Mouse (Mus musculus) midbrain, embryonic 11.5 days (tissue): Measurements from ENCODE around the gene Tnnt3. TPM values are rescaled to one million over a fixed set of nuclear protein-coding genes. Genes with fewer than 3 reads are reported as not detected.

Source experiments
- ATAC-seq: fragments of 200-750 bp; cut with Nextera tagmentation; 2 replicates; pipeline ENCODE4 v1.8.0; 2017; ENCODE audit warnings: moderate TSS enrichment, moderate library complexity; ENCODE audit not compliant: low FRiP score
- DNase-seq: peaks from one replicate; pipeline ENCODE4 v3.0.0; 2015; ENCODE audit warnings: low spot score; ENCODE audit errors: missing footprints
- H3K27ac ChIP-seq: fragments of 300-500 bp; sonication (generic); 2 replicates; pipeline ENCODE4 v1.5.1; 2014; ENCODE audit warnings: low read depth, low read length
- H3K27me3 ChIP-seq: fragments of 300-500 bp; sonication (generic); 2 replicates; pipeline ENCODE4 v1.6.1; 2014; ENCODE audit warnings: mild to moderate bottlenecking, low read length, moderate library complexity, mixed read lengths; ENCODE audit not compliant: control insufficient read depth, insufficient read depth
- H3K36me3 ChIP-seq: fragments of 300-500 bp; sonication (generic); 2 replicates; pipeline ENCODE4 v1.6.1; 2014; ENCODE audit warnings: mild to moderate bottlenecking, low read length, moderate library complexity, mixed read lengths; ENCODE audit not compliant: control insufficient read depth, insufficient read depth
- H3K4me1 ChIP-seq: fragments of 300-500 bp; sonication (generic); 2 replicates; pipeline ENCODE4 v1.6.1; 2014; ENCODE audit warnings: low read length; ENCODE audit not compliant: control insufficient read depth, insufficient read depth
- H3K4me2 ChIP-seq: fragments of 300-500 bp; sonication (generic); 2 replicates; pipeline ENCODE4 v1.6.1; 2014; ENCODE audit warnings: mild to moderate bottlenecking, moderate library complexity
- H3K4me3 ChIP-seq: fragments of 300-500 bp; sonication (generic); 2 replicates; pipeline ENCODE4 v1.5.1; 2014; ENCODE audit warnings: low read depth, low read length
- H3K9ac ChIP-seq: fragments of 300-500 bp; sonication (generic); 2 replicates; pipeline ENCODE4 v1.6.1; 2014; ENCODE audit warnings: low read length
- H3K9me3 ChIP-seq: fragments of 300-500 bp; sonication (generic); 2 replicates; pipeline ENCODE4 v1.6.1; 2016; ENCODE audit warnings: low read length; ENCODE audit not compliant: control insufficient read depth
- WGBS: fragments of 180-500 bp; shearing (Covaris S2); extraction: QIAGEN DNeasy Blood & Tissue Kit; methylation state at CpG from one replicate; pipeline ENCODE4 v1.1.7; 2014; 5-methylcytosine and 5-hydroxymethylcytosine counted together
- polyA plus RNA-seq: library from polyadenylated mRNA; unstranded; fragments of >200 nt; fragmentation: Nextera tagmentation; extraction: Ambion mirVana; gene quantifications from 2 replicates; pipeline ENCODE4 v1.2.1, GENCODE M21; 2014

The Tnnt3 gene
- polyA plus RNA-seq, 1 experiment from 2014 or later, result 2.0 TPM

DNA sequence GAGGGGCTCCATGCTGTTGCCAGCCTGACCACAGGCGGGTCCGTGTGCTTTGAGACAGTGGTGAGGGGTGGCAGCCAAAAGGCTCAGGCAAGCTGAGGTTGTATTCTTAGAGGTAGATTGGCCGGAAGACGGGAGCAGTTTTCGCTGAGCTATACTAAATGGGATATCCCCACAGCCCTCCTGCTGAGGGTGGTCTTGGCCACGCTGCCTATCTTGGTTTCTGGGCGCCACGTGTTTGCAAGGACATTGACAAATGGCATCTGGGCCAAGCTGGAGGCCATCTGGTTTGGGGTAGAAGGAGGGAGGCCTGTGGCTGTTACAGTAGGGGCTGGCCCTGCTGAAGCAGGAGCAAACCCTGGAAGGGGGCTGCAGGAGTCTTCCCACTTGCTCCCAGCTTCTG is 5.1 kb upstream of the Tnnt3 start:
- no peaks in the 10 kb centered on the region for H3K27me3 ChIP-seq
- H3K36me3 ChIP-seq, result no peaks in the 10 kb centered on the region
- no peak overlapping the region for H3K9ac ChIP-seq
- no peak for ATAC-seq
- no peak overlapping the region for H3K27ac ChIP-seq
- DNase-seq, result no peak
- no peaks in the 10 kb centered on the region for H3K9me3 ChIP-seq
- H3K4me2 ChIP-seq, result no peak overlapping the region
- H3K4me3 ChIP-seq, result no peak overlapping the region
- WGBS, result 90% methylated on average over 8 of the region's 8 CpGs
- no peaks in the 10 kb centered on the region for H3K4me1 ChIP-seq

DNA sequence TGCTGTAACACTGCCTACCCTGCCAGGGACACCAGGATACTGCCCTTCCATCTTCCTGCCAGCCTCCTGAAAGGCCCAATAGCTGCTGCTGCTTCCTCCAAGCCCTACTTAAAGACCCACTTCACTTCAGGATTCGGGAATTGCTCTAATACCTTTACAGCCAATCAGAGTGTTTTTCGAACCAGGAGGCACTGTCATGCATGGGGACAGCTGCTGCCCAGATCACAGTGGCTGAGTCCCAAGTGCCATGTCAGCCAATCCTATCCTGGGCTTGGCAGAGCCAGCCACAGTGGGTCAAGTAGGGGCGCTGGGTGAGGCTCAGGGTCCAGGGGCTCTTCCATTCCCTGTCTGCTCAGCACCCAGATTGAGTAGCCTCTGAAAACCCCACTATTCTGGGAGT is 2.5 kb upstream of the Tnnt3 start:
- Histone ChIP-seq H3K36me3 (no peaks in the 10 kb centered on the region), H3K27me3 (no peaks in the 10 kb centered on the region), H3K4me1 (no peaks in the 10 kb centered on the region), H3K9me3 (no peaks in the 10 kb centered on the region), H3K9ac (no peak overlapping the region), H3K4me3 (no peak overlapping the region), H3K27ac (no peak overlapping the region), H3K4me2 (no peak overlapping the region)
- ATAC-seq (no peak), DNase-seq (no peak)
- WGBS, result 82% methylated on average over 3 of the region's 3 CpGs

DNA sequence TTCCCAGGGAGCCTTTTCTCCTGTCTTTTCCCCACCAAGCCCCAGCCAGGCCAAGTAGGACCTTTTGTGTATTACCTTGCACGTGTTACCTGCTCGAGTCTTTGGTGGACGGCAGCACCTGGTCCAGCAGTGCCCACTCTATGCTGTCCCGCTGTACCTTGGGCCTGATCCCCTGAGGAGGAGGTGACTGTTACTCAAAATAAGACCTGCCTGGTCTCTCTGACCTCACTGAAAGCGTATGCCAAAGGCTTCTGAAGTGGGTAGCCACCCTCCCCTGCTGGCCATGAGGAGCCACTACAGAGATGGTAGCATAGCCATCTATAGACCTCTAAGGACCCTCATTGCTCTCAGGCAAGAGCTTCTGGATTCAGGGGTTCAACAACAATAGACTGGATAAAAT is 1.8 kb upstream of the Tnnt3 start:
- H3K27me3 ChIP-seq, result no peaks in the 10 kb centered on the region
- DNase-seq (no peak), ATAC-seq (no peak)
- H3K4me2 ChIP-seq, result no peak overlapping the region
- no peak overlapping the region for H3K27ac ChIP-seq
- no peaks in the 10 kb centered on the region for H3K4me1 ChIP-seq
- no peaks in the 10 kb centered on the region for H3K9me3 ChIP-seq
- H3K36me3 ChIP-seq, result no peaks in the 10 kb centered on the region
- H3K4me3 ChIP-seq, result no peak overlapping the region
- no peak overlapping the region for H3K9ac ChIP-seq
- WGBS, result 77% methylated on average over 5 of the region's 5 CpGs

DNA sequence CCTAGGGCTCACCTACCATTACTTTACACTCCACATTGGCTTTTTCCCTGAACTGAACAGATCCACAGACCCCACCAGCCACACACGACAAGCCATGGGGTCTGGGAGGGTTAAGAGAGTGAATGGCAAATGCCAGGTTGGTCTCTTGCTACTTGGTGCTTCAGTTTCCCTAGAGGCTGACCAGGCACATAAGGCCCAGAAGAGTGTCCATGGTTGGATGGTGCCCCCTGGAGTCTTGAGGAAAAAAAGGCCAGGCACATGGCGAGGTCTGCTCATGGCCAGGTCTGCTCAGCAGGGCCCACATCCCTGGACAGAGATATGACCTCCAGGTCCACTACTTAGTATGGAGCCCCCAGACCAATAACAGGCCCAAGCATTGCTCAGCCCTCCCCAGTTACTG is 861 bp upstream of the Tnnt3 start:
- DNase-seq (no peak), ATAC-seq (no peak)
- Histone ChIP-seq H3K9me3 (no peaks in the 10 kb centered on the region), H3K4me2 (no peak overlapping the region), H3K27me3 (no peaks in the 10 kb centered on the region), H3K4me3 (no peak overlapping the region), H3K4me1 (no peaks in the 10 kb centered on the region), H3K36me3 (no peaks in the 10 kb centered on the region), H3K27ac (no peak overlapping the region), H3K9ac (no peak overlapping the region)
- WGBS, result 93% methylated on average over 2 of the region's 2 CpGs

DNA sequence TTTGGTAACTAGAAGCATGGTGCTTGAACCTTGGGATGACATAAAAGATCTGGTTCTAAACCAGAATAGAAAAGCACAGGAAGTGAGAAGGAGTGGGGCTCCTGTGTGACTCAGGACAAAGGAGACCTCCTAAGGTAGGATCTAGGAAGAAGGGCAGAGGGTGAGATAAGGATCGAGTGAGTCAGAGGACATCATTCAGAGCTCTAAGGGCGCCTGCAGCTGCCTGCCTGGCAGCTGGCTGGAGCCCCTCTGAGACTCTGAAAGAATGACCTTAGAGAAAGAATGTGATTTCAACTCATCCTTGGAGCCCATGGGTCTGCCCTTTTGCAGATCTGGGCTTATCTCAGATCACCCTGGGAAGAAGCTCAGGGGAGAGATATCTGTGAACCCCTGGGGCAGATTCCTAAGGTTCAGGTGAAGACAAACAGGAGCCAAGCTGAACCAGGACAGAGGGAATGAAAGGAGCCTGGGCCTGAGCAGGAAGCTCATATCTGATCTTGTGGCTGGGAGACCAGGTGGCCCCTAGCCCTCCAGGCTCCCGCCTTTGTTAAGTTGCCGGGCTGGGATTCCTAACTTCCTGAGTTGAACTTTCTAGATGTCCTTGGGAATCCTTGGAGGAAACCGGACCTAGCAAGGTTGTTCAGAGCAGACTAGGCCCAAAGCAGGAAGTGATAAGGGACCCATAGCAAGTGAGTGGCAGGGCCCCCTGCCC is 530 bp downstream of the Tnnt3 start:
- H3K4me1 ChIP-seq, result no peaks in the 10 kb centered on the region
- no peaks in the 10 kb centered on the region for H3K36me3 ChIP-seq
- H3K4me2 ChIP-seq, result no peak overlapping the region
- H3K9me3 ChIP-seq, result no peaks in the 10 kb centered on the region
- no peaks in the 10 kb centered on the region for H3K27me3 ChIP-seq
- ATAC-seq (no peak), DNase-seq (no peak)
- H3K27ac ChIP-seq, result no peak overlapping the region
- no peak overlapping the region for H3K9ac ChIP-seq
- 77% methylated on average over 5 of the region's 5 CpGs for WGBS
- no peak overlapping the region for H3K4me3 ChIP-seq

DNA sequence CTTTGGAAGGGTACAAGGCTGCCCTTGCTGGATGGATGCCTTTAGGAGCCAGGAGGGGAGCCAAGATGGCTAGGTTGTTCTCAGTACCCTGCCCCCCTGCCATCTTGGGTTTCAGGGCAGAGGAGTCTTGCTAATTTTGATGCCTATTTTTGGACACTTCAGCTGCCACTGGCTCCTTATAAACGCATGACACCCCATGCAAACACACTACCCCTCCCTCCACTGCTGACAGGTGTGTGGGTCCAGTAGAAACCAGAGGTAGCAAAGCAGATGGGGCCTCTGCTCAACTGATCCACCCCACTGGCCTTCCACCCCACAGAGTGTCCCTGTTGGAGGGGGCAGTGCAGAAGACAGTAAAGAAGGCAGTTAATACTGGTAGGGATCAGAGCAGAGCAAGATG is 1.4 kb downstream of the Tnnt3 start:
- WGBS, result 96% methylated on average over 1 of the region's 1 CpGs
- ATAC-seq, result no peak
- Histone ChIP-seq H3K9ac (no peak overlapping the region), H3K27ac (no peak overlapping the region), H3K4me1 (no peaks in the 10 kb centered on the region), H3K4me3 (no peak overlapping the region), H3K27me3 (no peaks in the 10 kb centered on the region), H3K4me2 (no peak overlapping the region), H3K36me3 (no peaks in the 10 kb centered on the region), H3K9me3 (no peaks in the 10 kb centered on the region)
- DNase-seq, result no peak

DNA sequence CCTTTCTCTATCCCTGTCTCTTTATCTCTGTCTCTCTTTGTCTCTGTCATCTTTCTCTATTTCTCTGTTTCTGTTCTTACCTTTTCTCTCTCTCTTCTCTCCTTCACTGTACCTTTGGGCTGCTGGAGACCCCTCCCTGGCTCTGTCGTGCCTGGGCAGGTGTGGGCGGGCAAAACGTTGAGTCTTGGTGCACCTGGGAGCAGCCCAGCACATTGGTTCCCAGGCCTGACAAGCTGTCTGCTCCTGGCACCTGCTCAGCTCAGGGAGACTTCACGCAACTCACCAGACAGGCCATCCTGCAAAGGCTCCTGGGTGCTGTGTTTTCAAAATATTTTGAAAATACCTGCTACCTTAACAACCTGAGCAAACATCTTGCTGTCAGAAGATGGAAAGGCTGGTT is 4.6 kb downstream of the Tnnt3 start:
- peaks cover 15% of the 10 kb centered on the region for H3K4me1 ChIP-seq
- no peaks in the 10 kb centered on the region for H3K36me3 ChIP-seq
- no peak overlapping the region for H3K27ac ChIP-seq
- no peak overlapping the region for H3K9ac ChIP-seq
- H3K4me2 ChIP-seq, result no peak overlapping the region
- WGBS, result 79% methylated on average over 4 of the region's 4 CpGs
- no peak for DNase-seq
- ATAC-seq, result no peak
- H3K9me3 ChIP-seq, result no peaks in the 10 kb centered on the region
- no peaks in the 10 kb centered on the region for H3K27me3 ChIP-seq
- H3K4me3 ChIP-seq, result no peak overlapping the region

DNA sequence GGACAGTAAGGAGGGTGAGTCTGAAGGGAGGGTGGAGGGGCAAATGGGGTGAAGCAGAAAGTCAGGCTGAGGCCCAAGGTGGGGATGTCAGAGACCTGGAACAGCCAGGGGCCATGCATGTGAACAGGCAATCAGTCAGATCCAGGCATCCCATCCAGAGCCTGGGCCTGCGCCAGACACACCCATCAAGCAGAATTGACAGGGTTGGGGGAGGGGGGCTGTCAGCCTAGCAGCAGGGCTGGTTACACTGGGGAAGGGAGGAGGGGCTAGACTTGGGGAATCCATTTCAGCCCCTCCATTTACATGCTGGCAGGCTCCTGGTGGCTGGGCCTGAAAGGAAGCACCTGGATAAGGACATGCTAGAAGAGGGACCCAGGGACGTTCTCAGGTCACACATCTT is 7.3 kb downstream of the Tnnt3 start:
- Histone ChIP-seq H3K27ac (no peak overlapping the region), H3K9me3 (no peaks in the 10 kb centered on the region), H3K4me3 (no peak overlapping the region), H3K27me3 (no peaks in the 10 kb centered on the region), H3K4me2 (no peak overlapping the region), H3K36me3 (no peaks in the 10 kb centered on the region), H3K4me1 (peaks cover 27% of the 10 kb centered on the region), H3K9ac (no peak overlapping the region)
- WGBS, result 26% methylated on average over 2 of the region's 2 CpGs
- DNase-seq (no peak), ATAC-seq (peak; percentile 61)

DNA sequence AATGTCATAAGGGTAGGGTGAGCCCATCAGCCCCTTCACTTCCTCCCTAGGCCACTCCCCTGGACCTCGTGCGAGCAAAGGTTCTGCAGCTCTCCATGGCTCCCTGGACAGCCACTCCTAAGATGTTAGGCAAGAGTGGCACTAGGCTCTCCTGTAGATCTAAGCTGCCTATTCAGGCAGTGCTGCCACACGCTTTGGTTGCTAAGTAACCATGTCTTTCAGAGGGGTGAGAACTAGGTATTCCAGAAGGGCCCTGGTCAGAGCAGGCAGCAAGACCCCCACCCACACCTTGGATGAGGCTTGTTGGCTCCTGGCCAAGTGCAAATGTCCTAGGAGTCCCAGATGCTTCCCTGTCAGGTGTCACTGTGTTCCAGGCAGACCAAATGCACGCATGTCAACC is 7.9 kb downstream of the Tnnt3 start:
- Histone ChIP-seq H3K4me2 (no peak overlapping the region), H3K9ac (no peak overlapping the region), H3K4me1 (peaks cover 27% of the 10 kb centered on the region), H3K27ac (no peak overlapping the region), H3K27me3 (no peaks in the 10 kb centered on the region), H3K9me3 (no peaks in the 10 kb centered on the region), H3K4me3 (no peak overlapping the region), H3K36me3 (no peaks in the 10 kb centered on the region)
- DNase-seq (no peak), ATAC-seq (peak; percentile 60)
- WGBS, result 21% methylated on average over 4 of the region's 4 CpGs
